8 mouse cellular contexts compared by ENCODE assay signal in genomic region chr12:86824860-86825583, GRCm38 (mm10). TPM values are rescaled to one million over a fixed set of nuclear protein-coding genes. Genes with fewer than 3 reads are reported as not detected.
DNase-seq lines count a peak whose midpoint lies in the region; ATAC-seq and TF ChIP-seq lines count a peak whose summit lies in the region.

No protein-coding gene starts in this region.

- no peak for TF ChIP-seq CTCF in kidney, adult 2 months (conservative IDR thresholded peaks at IDR 0.05; ENCODE audit: insufficient read depth, insufficient read length, low read depth, low read length)

- peak overlapping the region; percentile 12; the same call in 1 of the 2 replicates for H3K4me3 ChIP-seq in embryonic facial prominence, embryonic 13.5 days
- no peak overlapping the region for H3K4me3 ChIP-seq in kidney, adult 2 months (ENCODE audit: insufficient read depth, low read depth, low read length)
- H3K4me3 ChIP-seq in liver, embryonic 11.5 days (ENCODE audit: low read depth, low read length) = no peak overlapping the region

- no peak overlapping the region for H3K9ac ChIP-seq in embryonic facial prominence, embryonic 13.5 days
- H3K9ac ChIP-seq in liver, embryonic 11.5 days (ENCODE audit: low read depth, low read length) = peak overlapping the region; percentile 22; the same call in 1 of the 2 replicates

- H3K27ac ChIP-seq in embryonic facial prominence, embryonic 13.5 days = peak overlapping the region; percentile 99
- peak overlapping the region; percentile 85 for H3K27ac ChIP-seq in kidney, adult 2 months (ENCODE audit: insufficient read depth, low read depth, low read length)
- H3K27ac ChIP-seq in liver, embryonic 11.5 days (ENCODE audit: low read depth, low read length) = peak overlapping the region; percentile 82

- DNase-seq in 3134 (ENCODE audit: extremely low read depth, insufficient read length, low spot score) = peak; percentile 88
- peak; percentile 88 for DNase-seq in adrenal gland, adult 8-10 months
- DNase-seq in heart, adult 8-10 months (ENCODE audit: low spot score) = peak; percentile 93
- peak; percentile 97 for DNase-seq in kidney, adult 2 months
- DNase-seq in liver, embryonic 11.5 days (ENCODE audit: low spot score) = no peak
- peak; percentile 76 to 88 for DNase-seq in spleen, postnatal 36 days (ENCODE audit: low spot score in 2 of 2)

- no peaks in the 10 kb centered on the region for H3K9me3 ChIP-seq in embryonic facial prominence, embryonic 13.5 days
- H3K9me3 ChIP-seq in liver, embryonic 11.5 days (ENCODE audit: control insufficient read depth, low read length) = no peaks in the 10 kb centered on the region

- ATAC-seq in embryonic facial prominence, embryonic 13.5 days (ENCODE audit: insufficient number of reproducible peaks, insufficient read depth, low FRiP score, low TSS enrichment, low read depth) = peak; percentile 39
- ATAC-seq in liver, embryonic 11.5 days (replicated peaks; ENCODE audit: low FRiP score) = peak; percentile 70
- ATAC-seq in monocyte, adult 5-6 weeks (replicated peaks; ENCODE audit: insufficient number of reproducible peaks, low FRiP score, low TSS enrichment, poor library complexity, severe bottlenecking) = peak; percentile 29

- no peaks in the 10 kb centered on the region for H3K36me3 ChIP-seq in embryonic facial prominence, embryonic 13.5 days
- no peaks in the 10 kb centered on the region for H3K36me3 ChIP-seq in kidney, adult 2 months (ENCODE audit: control insufficient read depth, insufficient read depth, low read length)
- no peaks in the 10 kb centered on the region for H3K36me3 ChIP-seq in liver, embryonic 11.5 days (ENCODE audit: control insufficient read depth, insufficient read depth, low read length)

- no peaks in the 10 kb centered on the region for H3K27me3 ChIP-seq in embryonic facial prominence, embryonic 13.5 days
- H3K27me3 ChIP-seq in kidney, adult 2 months (replicated peaks; ENCODE audit: control insufficient read depth, insufficient read depth, low read length) = no peaks in the 10 kb centered on the region
- no peaks in the 10 kb centered on the region for H3K27me3 ChIP-seq in liver, embryonic 11.5 days (replicated peaks; ENCODE audit: control insufficient read depth, insufficient read depth, low read length)

- WGBS in embryonic facial prominence, embryonic 13.5 days = 6% methylated on average over 14 of the region's 14 CpGs
- 3% methylated on average over 14 of the region's 14 CpGs for WGBS in kidney, adult 2 months
- 18% methylated on average over 14 of the region's 14 CpGs for WGBS in liver, embryonic 11.5 days

- peaks cover 70% of the 10 kb centered on the region for H3K4me1 ChIP-seq in embryonic facial prominence, embryonic 13.5 days
- H3K4me1 ChIP-seq in kidney, adult 2 months (ENCODE audit: control insufficient read depth, insufficient read depth, low read length) = peaks cover 33% of the 10 kb centered on the region
- peaks cover 34% of the 10 kb centered on the region for H3K4me1 ChIP-seq in liver, embryonic 11.5 days (replicated peaks; ENCODE audit: control insufficient read depth, insufficient read depth, low read length)

- H3K4me2 ChIP-seq in embryonic facial prominence, embryonic 13.5 days = peak overlapping the region; percentile 53
- H3K4me2 ChIP-seq in liver, embryonic 11.5 days = peak overlapping the region; percentile 66

- no peak for TF ChIP-seq POLR2A in kidney, adult 2 months (IDR thresholded peaks at IDR 0.05; ENCODE audit: low read depth, low read length)

RNA-seq across cellular contexts. Expression of gene Irf2bpl, which starts 59.6 kb away (rescaled TPM):
- 10 to 100 TPM; 69.8 to 92.2 (median 82.8) TPM for total RNA-seq in adrenal gland, adult 8-10 months (2022)
- 36.5 and 37.7 TPM in 2 replicates for polyA plus RNA-seq in embryonic facial prominence, embryonic 13.5 days (2015; fragmentation: Nextera tagmentation; extraction: Ambion mirVana)
- 10 to 100 TPM; 26.2 to 30.4 (median 27.8) TPM for total RNA-seq in heart, adult 8-10 months (2022)
- 22.0 and 27.8 TPM in 2 replicates for polyA plus RNA-seq in kidney, adult 2 months (2012; rRNA removed)
- 9.7 and 9.8 TPM in 2 replicates for polyA plus RNA-seq in liver, embryonic 11.5 days (2014; fragmentation: Nextera tagmentation; extraction: Ambion mirVana)
- 15.1 to 32.7 TPM (median 18.2 TPM) in 3 replicates for total RNA-seq in monocyte, adult 5-6 weeks (2017)
